Mouse (Mus musculus): ENCODE data around the gene Amigo2. TPM values are rescaled to one million over a fixed set of nuclear protein-coding genes. Genes with fewer than 3 reads are reported as not detected.

The Amigo2 gene
- polyA plus RNA-seq, 1 experiment from 2014 or later: 3.4 TPM

Other genes with a start within 250 kb of the Amigo2 start
- 177 and 185 TPM in 2 replicates for gene Slc38a4, start 191.3 kb downstream of the Amigo2 start, polyA plus RNA-seq (2014; fragmentation: Nextera tagmentation; extraction: Ambion mirVana)
- gene Pced1b, start 180 bp downstream of the Amigo2 start, polyA plus RNA-seq (2014; fragmentation: Nextera tagmentation; extraction: Ambion mirVana): 2.8 and 3.4 TPM in 2 replicates